Mouse (Mus musculus) embryo, embryonic 10 days (tissue): ENCODE data around the gene Jade1.
A peak's percentile ranks its signal among the peaks of the same experiment; 100 is the strongest.

Source experiments
- DNase-seq: peaks from one replicate; pipeline ENCODE4 v3.0.0-alpha.2; 2015; ENCODE audit warnings: low spot score

Jade1 gene

GRCm38 (mm10) chr3:41551671-41552070 is 3.9 kb upstream of the Jade1 start:
- DNase-seq: no peak

DNA sequence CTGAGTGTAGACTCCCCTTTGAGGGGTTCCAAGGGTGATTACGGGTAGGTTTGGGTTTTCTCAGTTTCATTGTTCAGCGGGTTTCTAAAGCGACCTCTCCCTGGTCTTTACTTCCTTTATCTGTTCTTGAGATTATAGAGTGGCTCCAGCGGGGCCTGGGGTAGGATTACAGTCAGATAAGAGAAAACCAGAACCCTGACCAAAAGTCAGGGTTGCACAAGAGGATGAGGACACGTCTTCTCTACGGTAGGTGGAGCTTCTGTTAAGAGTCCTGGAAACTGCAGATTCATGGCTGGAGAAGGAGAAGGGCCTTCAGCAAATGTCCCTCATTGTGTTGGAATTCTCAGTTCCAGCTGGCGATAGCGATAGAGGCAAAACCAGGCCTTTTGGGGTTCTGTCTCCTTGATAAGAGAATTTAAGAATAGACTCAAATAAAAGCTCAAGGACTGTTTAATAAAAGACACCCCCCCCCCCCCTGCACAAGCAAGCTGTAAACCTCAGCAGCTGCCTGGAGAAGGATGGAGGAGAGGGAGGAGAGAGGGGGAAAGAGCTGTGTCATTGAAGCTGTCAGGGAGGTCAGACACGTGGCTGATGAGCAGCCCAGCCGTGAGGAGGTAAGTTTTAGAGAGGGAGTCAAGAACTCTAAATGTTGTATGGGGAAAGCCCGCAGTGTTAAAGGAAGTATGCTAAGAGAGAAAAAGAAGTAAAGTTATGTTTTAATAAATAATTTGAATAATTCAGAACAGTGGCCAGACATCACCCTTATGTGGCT is 2.6 kb upstream of the Jade1 start:
- no peak for DNase-seq

DNA sequence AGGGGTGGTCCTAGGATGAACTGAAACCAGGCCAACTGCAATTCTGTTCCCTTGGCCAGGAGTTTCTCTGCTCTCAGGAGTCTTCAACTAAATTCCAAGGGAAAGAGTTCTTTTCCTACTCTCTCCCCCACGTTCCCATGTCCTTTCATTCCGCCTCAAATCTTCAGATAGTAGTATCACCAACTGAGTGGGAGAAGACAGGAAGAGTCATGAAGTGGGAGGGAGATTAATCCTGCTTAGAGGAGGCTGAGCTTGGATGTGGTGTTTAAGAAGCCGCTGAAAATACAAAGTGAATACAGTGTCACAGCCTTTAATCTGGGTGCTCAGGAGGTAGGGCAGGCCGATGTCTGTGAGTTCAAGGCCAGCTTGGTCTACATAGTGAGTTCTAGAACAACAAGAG is 1.9 kb upstream of the Jade1 start:
- no peak for DNase-seq

GRCm38 (mm10) chr3:41554480-41555475 is 753 bp upstream of the Jade1 start:
- no peak for DNase-seq

DNA sequence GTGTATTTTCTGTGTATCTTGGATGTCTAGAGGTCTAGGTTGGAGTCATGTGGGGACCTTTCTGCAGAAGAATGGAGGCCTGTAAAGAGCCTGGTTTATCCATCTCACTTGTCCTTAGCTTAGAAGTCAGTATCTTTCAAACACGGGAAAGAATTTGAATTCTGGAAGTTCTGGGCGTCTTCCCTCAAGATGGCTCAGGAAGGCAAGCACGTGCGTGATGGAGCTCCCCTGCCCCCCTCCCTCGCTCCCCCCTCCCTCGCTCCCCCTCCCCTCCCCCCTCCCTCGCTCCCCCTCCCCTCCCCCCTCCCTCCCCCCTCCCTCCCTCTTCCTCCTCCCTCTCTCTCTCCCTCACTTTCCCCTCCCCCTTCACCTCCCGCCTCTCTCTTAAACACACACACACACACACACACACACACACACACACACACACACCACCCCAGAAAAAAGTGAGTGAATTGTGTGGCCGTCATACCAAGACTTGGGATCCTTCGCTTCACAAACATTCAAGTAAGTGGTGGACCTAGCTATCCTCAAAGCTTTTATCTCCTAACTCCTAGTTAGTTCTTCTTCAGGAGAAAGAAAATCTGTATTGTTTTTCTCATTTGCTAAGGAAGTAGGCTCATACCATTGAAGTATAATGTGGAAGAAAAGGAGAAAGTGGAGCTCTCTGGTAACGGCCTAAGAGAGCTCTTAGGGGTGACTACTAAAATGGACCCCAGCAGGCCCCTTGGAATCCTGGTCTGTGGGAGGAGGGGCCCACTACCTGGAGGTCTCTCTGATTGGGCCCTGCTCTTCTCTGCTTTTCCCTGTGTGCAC is 1.1 kb downstream of the Jade1 start:
- no peak for DNase-seq

DNA sequence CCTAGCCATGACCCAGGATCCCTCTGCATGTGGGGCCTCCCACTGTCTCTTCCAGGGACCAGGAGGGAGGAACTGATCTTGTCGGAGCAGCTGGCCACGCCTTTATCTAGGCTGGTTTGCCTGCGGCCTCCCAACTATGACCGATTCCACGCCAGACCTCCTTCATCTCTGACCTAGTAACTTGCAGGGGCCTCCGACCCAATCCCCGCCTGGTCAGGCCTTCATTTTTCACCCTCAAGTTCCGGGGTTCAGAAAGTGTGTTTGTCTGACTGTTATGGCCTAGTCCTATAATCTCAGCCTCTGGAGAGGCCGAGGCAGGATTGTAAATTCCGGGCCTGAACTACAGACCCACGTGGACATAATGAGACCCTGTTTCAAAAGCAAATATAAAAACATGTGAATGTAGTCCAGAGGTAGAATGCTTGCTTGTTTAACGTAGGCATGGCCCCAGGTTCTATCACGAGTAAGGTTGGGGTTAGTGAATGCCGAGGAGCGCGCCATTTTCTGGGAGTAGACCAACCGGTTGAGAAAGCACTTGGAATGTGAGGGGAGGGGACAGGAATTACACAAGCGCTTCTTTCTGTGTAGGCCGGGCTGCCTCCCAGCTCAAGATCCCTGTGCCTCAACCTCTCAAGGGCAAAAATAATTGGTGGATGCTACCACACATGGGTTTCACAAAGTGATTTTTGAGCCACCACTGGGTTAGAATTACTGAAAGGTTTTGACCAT is 1.9 kb downstream of the Jade1 start:
- DNase-seq: no peak

- DNase-seq: no peak
These were observed 5.0 kb downstream of the Jade1 start for GRCm38 (mm10) chr3:41560489-41560888.

- DNase-seq: no peak
These were observed 6.3 kb downstream of the Jade1 start for GRCm38 (mm10) chr3:41561787-41562186.

- DNase-seq: peak; percentile 85
These were observed 7.8 kb downstream of the Jade1 start for GRCm38 (mm10) chr3:41563211-41563931.

GRCm38 (mm10) chr3:41563997-41564396 is 8.5 kb downstream of the Jade1 start:
- no peak for DNase-seq

DNA sequence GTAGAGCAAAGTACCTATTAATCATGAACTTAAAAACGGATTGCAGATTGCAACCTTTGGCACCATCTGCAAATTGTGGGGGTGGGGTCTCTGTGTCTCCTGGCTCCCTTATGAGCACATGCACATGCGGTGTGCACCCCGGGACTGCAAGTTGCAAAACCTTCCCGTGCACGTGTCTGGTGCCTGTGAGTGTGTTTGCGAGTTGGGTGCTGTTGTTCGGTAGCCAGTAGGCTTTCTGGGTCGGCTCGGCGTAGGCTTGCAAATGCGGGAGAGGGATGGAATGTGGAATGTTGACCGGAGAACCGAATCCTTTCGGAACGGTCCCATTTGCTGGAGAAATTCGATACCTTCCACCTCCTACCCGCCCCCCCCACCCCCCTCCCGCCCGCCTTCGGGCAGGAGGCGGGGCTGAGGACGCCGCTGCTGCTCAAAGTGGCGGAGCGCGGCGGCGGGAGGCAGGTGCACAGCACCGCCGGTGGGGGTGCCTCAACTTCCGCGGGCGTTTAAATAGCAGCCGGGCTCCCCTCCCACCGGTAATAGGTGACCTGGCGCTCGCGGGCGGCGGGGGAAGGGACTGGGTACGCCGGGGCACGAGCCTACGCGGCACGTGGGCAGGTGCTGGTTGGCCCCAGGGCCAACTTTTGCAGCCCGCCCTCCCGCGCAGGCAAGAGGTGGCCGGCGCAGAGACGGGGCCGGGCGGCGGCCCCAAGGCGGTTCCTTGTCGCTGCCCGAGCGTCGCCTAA is 9.1 kb downstream of the Jade1 start:
- peak; percentile 78 for DNase-seq

DNA sequence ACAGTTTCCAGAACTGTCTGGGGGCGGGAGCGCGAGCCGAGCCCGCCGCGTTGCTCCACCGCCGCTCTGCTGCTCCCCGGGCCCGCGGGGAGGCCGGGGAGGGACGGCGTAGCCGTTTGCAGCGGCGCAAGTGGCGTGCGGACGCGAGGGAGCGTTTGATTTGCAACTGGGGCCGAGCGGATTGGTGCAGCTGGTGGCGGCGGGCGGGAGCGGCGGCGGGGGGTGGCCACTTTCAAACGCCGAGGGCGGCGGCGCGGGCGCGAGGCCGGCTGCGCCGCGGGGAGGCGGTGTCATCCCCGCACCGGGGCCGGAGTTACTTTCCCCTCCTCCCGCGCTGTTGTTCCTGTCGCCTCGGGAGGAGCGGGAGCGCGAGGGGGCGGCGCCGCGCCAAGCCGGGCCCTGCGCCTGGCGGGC is 9.9 kb downstream of the Jade1 start:
- peak; percentile 83 for DNase-seq

DNA sequence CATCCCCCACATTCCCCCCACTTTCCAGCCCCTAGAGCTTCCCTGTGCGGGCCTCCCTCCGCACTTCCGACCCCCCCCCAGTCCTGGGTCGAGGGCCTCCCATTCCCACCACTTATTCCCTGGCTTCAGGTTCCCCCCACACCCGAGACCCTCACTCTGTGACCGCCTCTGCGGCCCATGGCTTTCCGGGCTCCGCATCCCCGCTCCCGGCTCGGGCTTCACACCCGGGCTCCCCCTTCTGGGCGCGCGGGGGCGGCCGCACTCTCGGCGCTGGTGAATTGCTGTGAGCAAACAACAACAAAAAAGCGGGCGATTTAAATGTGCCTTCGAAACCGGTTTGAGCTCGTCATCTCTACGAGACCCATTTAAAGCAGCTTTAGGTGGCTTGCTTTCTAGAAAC is 10.4 kb downstream of the Jade1 start:
- peak; percentile 68 for DNase-seq

DNA sequence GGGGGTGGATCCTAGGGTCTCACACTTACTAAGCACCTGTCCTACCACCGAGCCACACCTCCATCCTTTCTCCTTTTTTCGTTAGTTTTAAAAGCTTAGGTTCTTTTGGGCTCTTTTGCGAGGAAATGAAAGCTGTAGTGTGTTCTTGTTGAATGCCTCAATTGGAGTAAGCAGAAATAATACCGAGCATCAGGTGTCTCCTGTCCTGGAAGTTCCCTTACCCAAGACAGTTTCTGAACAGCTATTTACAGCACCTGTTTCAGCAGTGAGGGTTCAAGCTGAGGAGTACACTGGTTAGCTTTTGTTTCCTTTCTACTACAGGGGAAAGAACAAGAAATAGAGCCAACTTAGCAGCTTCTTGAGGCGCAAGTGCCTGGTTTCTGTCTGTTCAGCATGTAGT is 14.4 kb downstream of the Jade1 start:
- no peak for DNase-seq

GRCm38 (mm10) chr3:41572131-41572530 is 16.6 kb downstream of the Jade1 start:
- no peak for DNase-seq

DNA sequence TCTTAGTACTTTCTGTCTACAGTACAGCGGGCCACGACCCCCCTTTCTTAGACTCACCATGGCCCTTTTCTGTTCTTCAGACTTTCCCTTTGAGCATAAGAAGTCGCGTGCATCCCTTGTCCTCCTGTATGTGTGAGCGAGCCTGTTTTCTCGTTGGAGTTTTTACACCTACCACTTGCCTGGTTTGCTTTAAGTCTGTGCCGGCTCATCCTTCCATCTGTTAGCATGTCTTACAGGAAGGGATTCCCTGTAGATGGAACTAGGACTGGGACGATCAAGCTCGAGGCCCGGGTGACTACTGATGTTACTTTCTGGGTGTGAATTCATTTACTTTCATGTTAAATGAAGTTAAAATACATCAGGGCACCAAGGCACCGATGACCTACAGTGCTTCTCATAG is 17.4 kb downstream of the Jade1 start:
- DNase-seq: no peak

- no peak for DNase-seq
These were observed 18.7 kb downstream of the Jade1 start for GRCm38 (mm10) chr3:41574208-41574607.

GRCm38 (mm10) chr3:41574720-41575435 is 19.3 kb downstream of the Jade1 start:
- DNase-seq: no peak

DNA sequence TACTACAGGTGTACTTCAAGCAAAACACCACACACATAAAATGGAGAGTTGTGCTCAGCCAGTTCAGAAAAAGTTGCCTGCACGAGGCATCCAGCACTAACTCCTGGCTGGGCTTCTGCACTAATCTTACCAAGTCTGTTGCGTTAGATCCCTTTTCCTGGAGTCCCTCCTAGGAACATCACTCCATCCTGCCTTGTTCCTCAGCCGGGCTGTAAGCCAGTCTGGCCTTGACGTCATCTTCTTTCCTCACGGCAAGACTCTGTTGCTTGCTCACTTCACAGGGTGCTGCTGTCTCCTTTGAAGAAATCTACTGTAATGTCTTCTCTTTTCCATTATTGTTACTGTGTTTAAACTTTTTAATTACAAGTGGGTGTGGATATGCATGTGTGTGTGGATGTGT is 20.4 kb downstream of the Jade1 start:
- DNase-seq: no peak
